Mouse (Mus musculus): ENCODE data around the gene Top2b. TPM values are rescaled to one million over a fixed set of nuclear protein-coding genes. Genes with fewer than 3 reads are reported as not detected.

Gene Top2b
- polyA plus RNA-seq, 1 experiment from 2014 or later: 83.7 TPM

Other genes starting within 250 kb of the Top2b start
- gene Ngly1, start 115.9 kb upstream of the Top2b start, polyA plus RNA-seq (2016; fragmentation: Nextera tagmentation; extraction: Ambion mirVana): 15.4 and 19.8 TPM in 2 replicates
- gene Oxsm, start 115.4 kb upstream of the Top2b start, polyA plus RNA-seq (2016; fragmentation: Nextera tagmentation; extraction: Ambion mirVana): 1.3 and 1.8 TPM in 2 replicates

Measured in limb, embryonic 10.5 days (tissue).